Mouse (Mus musculus) embryonic fibroblast, embryonic 13.5 days (primary cell): ENCODE measurements around the gene Hspa12a.

Experiments
- CTCF ChIP-seq: IDR thresholded peaks from 2 replicates; pipeline ENCODE4 v1.5.1; 2011; ENCODE audit warnings: mild to moderate bottlenecking, control low read depth, low read length, moderate library complexity, borderline replicate concordance; ENCODE audit not compliant: insufficient read depth
- POLR2A ChIP-seq: IDR thresholded peaks from 2 replicates; pipeline ENCODE4 v1.6.1; 2011; ENCODE audit warnings: low read depth, mild to moderate bottlenecking, control low read depth, low read length, moderate library complexity

DNA sequence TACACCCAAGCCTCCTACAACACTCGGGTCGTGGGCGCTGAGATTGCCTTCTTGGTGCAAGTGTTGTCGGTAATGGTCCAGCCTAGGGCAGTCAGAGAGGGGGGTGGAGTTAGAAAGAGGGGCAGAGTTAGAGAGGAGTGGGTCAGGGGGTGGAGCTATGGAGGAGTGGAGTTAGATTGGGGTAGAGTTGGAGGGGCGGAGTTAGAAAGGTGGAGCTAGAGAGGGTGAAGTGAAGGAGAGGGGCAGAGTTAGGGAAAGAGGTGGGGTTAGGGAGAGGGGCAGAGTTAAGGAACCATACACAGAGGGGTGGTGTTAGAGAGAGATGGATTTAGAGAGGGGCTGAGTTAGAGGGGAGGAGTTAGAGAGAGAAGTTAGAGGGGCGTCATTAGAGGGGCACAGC lies 181.1 kb downstream of the Hspa12a start:
- TF ChIP-seq CTCF (no peak), POLR2A (no peak)
